Mouse (Mus musculus) cerebellum, postnatal 10 days (tissue): ENCODE results near the gene Pigl.

Experiments
- DNase-seq, 2 experiments: peaks; one replicate each; pipeline ENCODE4 v3.0.0; 2021; ENCODE audit warnings: mixed read lengths in 2 of 2

The Pigl gene

DNA sequence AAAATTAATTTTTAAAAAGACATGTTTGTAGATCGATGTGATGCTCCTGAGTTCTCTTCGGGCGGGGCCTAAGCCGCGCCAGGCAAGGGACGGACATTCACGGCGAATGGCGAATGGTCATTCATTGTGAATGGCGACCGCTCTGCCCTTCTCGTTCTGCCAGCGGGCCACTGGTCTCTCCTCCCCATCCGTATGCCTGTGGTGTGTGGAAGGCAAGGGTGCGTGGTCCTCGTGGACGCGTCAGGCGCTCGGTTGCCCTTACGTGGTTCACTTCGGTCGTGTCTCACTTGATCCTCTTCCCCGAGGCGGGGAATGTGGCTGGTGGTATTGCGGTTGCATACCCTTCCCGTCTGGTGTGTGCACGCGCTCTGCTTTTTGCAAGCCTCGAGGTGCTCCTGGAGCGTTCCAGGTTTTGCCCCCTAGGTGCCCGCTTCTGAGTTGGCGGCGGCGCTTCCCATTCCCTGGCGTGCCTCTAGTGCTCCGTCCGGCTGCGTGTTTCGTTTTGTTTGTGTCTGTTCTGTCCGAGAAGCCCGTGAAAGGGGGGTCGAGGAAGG is 102.3 kb downstream of the Pigl start:
- DNase-seq: peak; percentile 31 to 50

DNA sequence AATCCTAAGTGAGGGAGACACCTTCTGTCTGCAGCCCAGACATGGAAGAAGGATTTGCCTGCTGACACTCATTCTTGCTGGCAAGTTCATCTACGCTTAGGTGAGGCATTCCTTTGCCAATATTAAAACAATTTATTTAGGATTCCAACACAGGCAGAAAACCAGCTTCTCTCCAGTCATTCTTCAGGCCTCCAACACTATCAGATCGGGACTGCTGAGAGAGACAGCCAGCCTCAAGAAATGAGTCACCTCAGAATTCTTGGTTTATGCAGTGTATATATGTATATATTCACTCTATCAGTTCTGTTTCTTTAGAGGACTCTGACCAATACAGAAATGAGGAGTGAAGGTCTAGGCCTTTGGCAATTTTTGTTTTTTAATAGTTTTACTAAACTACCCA is 105.3 kb downstream of the Pigl start:
- DNase-seq: no peak
